21 mouse cellular contexts compared by ENCODE assay signal in genomic region chr9:106308151-106308550, GRCm38 (mm10). TPM values are rescaled to one million over a fixed set of nuclear protein-coding genes. Genes with fewer than 3 reads are reported as not detected.
A peak's percentile ranks its signal among the peaks of the same experiment; 100 is the strongest.
DNase-seq lines count a peak whose midpoint lies in the region; ATAC-seq lines count a peak whose summit lies in the region.
"Had no signal": no experiment of that assay in that cellular context is flagged by ENCODE, and none has a peak within 500 bp of the region (broad histone marks: within the 10 kb centered on the region; RNA-seq: fewer than 3 reads in every experiment).

No protein-coding gene starts in this region.

- WGBS in liver, embryonic 16.5 days (ENCODE audit: insufficient replicate concordance) = 64% methylated on average over 5 of the region's 5 CpGs
- WGBS in liver, embryonic 11.5 days = 88% methylated on average over 5 of the region's 5 CpGs

- no peak overlapping the region for H3K9ac ChIP-seq in liver, embryonic 16.5 days (ENCODE audit: low read depth, low read length)
- no peak overlapping the region for H3K9ac ChIP-seq in liver, embryonic 11.5 days (ENCODE audit: low read depth, low read length)
- H3K9ac ChIP-seq: forebrain, embryonic 13.5 days; hindbrain, embryonic 15.5 days; intestine, embryonic 15.5 days; limb, embryonic 13.5 days had no signal

- no peak overlapping the region for H3K4me3 ChIP-seq in liver, embryonic 16.5 days (ENCODE audit: low read depth, low read length)
- no peak overlapping the region for H3K4me3 ChIP-seq in liver, embryonic 11.5 days (ENCODE audit: low read depth, low read length)
- H3K4me3 ChIP-seq in megakaryocyte, embryonic 14.5 days (replicated peaks) = peak overlapping the region; percentile 11
- H3K4me3 ChIP-seq: forebrain, embryonic 13.5 days; hindbrain, embryonic 15.5 days; intestine, embryonic 15.5 days; limb, embryonic 13.5 days had no signal

- ATAC-seq in liver, embryonic 16.5 days (ENCODE audit: low read depth) = no peak
- no peak for ATAC-seq in liver, embryonic 11.5 days (replicated peaks; ENCODE audit: low FRiP score)
- 0 out of 2 replicates have a peak, but pooled peaks have one; percentile 20 for ATAC-seq in common myeloid progenitor, adult 5-6 weeks (replicated peaks; ENCODE audit: low read depth, poor library complexity, severe bottlenecking)
- ATAC-seq: activated CD4-positive, CD25-positive, alpha-beta regulatory T cell, adult 4 months; forebrain, embryonic 13.5 days; intestine, embryonic 15.5 days; lung, postnatal 0 days had no signal

- H3K4me2 ChIP-seq in liver, embryonic 16.5 days (ENCODE audit: low read depth, low read length) = no peak overlapping the region
- no peak overlapping the region for H3K4me2 ChIP-seq in liver, embryonic 11.5 days
- H3K4me2 ChIP-seq: forebrain, embryonic 13.5 days; heart, embryonic 11.5 days; hindbrain, embryonic 15.5 days; intestine, embryonic 15.5 days; limb, embryonic 13.5 days had no signal

- peak; percentile 95 for DNase-seq in heart, adult 11 months
- DNase-seq in heart, postnatal 36 days = no peak
- DNase-seq in liver, embryonic 11.5 days (ENCODE audit: low spot score) = no peak
- DNase-seq in c-Kit-positive CD71-positive TER-119-positive erythroid progenitor cells, embryonic 14.5 days (ENCODE audit: low spot score) = no peak
- DNase-seq in adipocyte (ENCODE audit: low spot score) = no peak
- DNase-seq: adrenal gland, postnatal 14 days; cerebellum, adult 8-10 months; gastrocnemius, postnatal 25 days; right cerebral cortex, postnatal 4 days; thymus, postnatal 36 days had no signal

- H3K27ac ChIP-seq in liver, embryonic 16.5 days (ENCODE audit: low read length) = peak overlapping the region; percentile 14; the same call in 1 of the 2 replicates
- H3K27ac ChIP-seq in liver, embryonic 11.5 days (ENCODE audit: low read depth, low read length) = no peak overlapping the region
- H3K27ac ChIP-seq: hindbrain, embryonic 15.5 days had no signal

- H3K27me3 ChIP-seq in liver, embryonic 16.5 days (ENCODE audit: control insufficient read depth, insufficient read depth, low read depth, low read length) = no peaks in the 10 kb centered on the region
- no peaks in the 10 kb centered on the region for H3K27me3 ChIP-seq in liver, embryonic 11.5 days (replicated peaks; ENCODE audit: control insufficient read depth, insufficient read depth, low read length)
- peaks cover 2% of the 10 kb centered on the region for H3K27me3 ChIP-seq in megakaryocyte, embryonic 14.5 days (replicated peaks)
- H3K27me3 ChIP-seq: forebrain, embryonic 13.5 days; hindbrain, embryonic 15.5 days; intestine, embryonic 15.5 days; limb, embryonic 13.5 days had no signal

- H3K9me3 ChIP-seq in liver, embryonic 16.5 days (replicated peaks; ENCODE audit: control insufficient read depth, low read length) = no peaks in the 10 kb centered on the region
- H3K9me3 ChIP-seq in liver, embryonic 11.5 days (ENCODE audit: control insufficient read depth, low read length) = no peaks in the 10 kb centered on the region
- no peaks in the 10 kb centered on the region for H3K9me3 ChIP-seq in megakaryocyte, embryonic 14.5 days
- H3K9me3 ChIP-seq: forebrain, embryonic 13.5 days; G1E; hindbrain, embryonic 15.5 days; intestine, embryonic 15.5 days; limb, embryonic 13.5 days had no signal

- H3K4me1 ChIP-seq in liver, embryonic 16.5 days (ENCODE audit: control insufficient read depth, low read depth, low read length) = peaks cover 13% of the 10 kb centered on the region
- 0 out of 2 replicates have a peak, but pooled peaks cover 15% of the 10 kb centered on the region for H3K4me1 ChIP-seq in liver, embryonic 11.5 days (replicated peaks; ENCODE audit: control insufficient read depth, insufficient read depth, low read length)
- H3K4me1 ChIP-seq in megakaryocyte, embryonic 14.5 days = peaks cover 32% of the 10 kb centered on the region
- H3K4me1 ChIP-seq: forebrain, embryonic 13.5 days; hindbrain, embryonic 15.5 days; limb, embryonic 13.5 days had no signal

- no peaks in the 10 kb centered on the region; the same call in 1 of the 2 replicates for H3K36me3 ChIP-seq in liver, embryonic 16.5 days (ENCODE audit: control insufficient read depth, insufficient read depth)
- 0 out of 2 replicates have a peak, but pooled peaks cover 5% of the 10 kb centered on the region for H3K36me3 ChIP-seq in liver, embryonic 11.5 days (ENCODE audit: control insufficient read depth, insufficient read depth, low read length)
- peaks cover 59% of the 10 kb centered on the region for H3K36me3 ChIP-seq in megakaryocyte, embryonic 14.5 days (replicated peaks; ENCODE audit: low read length)
- H3K36me3 ChIP-seq: hindbrain, embryonic 15.5 days; intestine, embryonic 15.5 days had no signal

- intact Hi-C loops in heart, postnatal 36 days (cut with DNase I) = loop anchor here (5.0 kb wide), 1 partner anchor 169 kb away; the partner anchor contains the start of genes Parp3 and Rrp9

RNA-seq across cellular contexts. Expression of gene Poc1a, which starts 27.3 kb away (rescaled TPM):
- 1 to 10 TPM; 4.1 TPM for total RNA-seq in heart, postnatal 36 days (2021)
- 20.3 and 21.0 TPM in 2 replicates for polyA plus RNA-seq in liver, embryonic 16.5 days (2015; fragmentation: Nextera tagmentation; extraction: Ambion mirVana)
- 36.6 and 39.0 TPM in 2 replicates for polyA plus RNA-seq in liver, embryonic 11.5 days (2014; fragmentation: Nextera tagmentation; extraction: Ambion mirVana)
- total RNA-seq in common myeloid progenitor, adult 5-6 weeks (2017) = 22.9 and 26.5 TPM in 2 replicates
- 3.5 and 6.6 TPM in 2 replicates for polyA plus RNA-seq in megakaryocyte, embryonic 14.5 days (2012; ENCODE audit: insufficient read depth, low replicate concordance)

RNA-seq across cellular contexts. Expression of gene Alas1, which starts 59.7 kb away (rescaled TPM):
- total RNA-seq in heart, postnatal 36 days (2021) = 100 to 1,000 TPM; 298 to 524 TPM
- 53.9 and 57.9 TPM in 2 replicates for polyA plus RNA-seq in liver, embryonic 16.5 days (2015; fragmentation: Nextera tagmentation; extraction: Ambion mirVana)
- polyA plus RNA-seq in liver, embryonic 11.5 days (2014; fragmentation: Nextera tagmentation; extraction: Ambion mirVana) = 57.4 and 67.9 TPM in 2 replicates
- 76.9 and 90.2 TPM in 2 replicates for total RNA-seq in common myeloid progenitor, adult 5-6 weeks (2017)
- polyA plus RNA-seq in megakaryocyte, embryonic 14.5 days (2012; ENCODE audit: insufficient read depth, low replicate concordance) = 13.1 and 14.8 TPM in 2 replicates
